Mouse (Mus musculus) liver, embryonic 14.5 days (tissue): Measurements from ENCODE around the gene Parg.

Source experiments
- CTCF ChIP-seq: IDR thresholded peaks from 2 replicates; pipeline ENCODE4 v1.5.1; 2016; ENCODE audit warnings: antibody characterized with exemption, low read depth, control low read depth
- EP300 ChIP-seq: IDR thresholded peaks from 2 replicates; pipeline ENCODE4 v1.6.1; 2016; ENCODE audit warnings: antibody characterized with exemption, low read depth

DNA sequence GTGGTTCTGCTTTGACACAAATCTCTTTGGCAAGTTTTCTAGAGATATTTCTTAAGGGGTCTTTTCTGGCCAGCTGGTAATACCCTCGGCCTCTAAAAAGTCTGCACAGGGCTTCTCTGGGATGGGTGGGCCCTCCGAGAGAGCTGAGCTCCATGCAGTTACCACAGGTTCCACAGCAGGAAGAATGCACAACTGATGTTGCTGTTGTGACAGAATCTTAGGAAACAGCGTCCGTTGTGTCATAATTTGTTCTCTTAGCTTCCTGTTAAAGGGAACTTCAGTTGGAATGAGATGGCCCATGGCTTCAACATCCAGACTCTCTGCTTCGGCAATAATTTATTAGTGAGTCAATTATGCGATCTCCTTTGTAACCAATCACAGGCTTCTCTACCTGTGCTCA lies 47.0 kb upstream of the Parg start:
- TF ChIP-seq CTCF (no peak), EP300 (0 out of 2 replicates have a peak, but pooled peaks have one; percentile 12)
